Mouse (Mus musculus): ENCODE measurements around the gene Caprin2.

The Caprin2 gene

GRCm38 (mm10) chr6:148831728-148832121 lies 64.3 kb downstream of the Caprin2 start:
- no peak for DNase-seq

- DNase-seq: peak; percentile 97
These were observed 65.0 kb downstream of the Caprin2 start, which contains the start of gene Ipo8 for GRCm38 (mm10) chr6:148830748-148831727. TSS of gene Ipo8 (minus strand) at chr6:148831467.

DNA sequence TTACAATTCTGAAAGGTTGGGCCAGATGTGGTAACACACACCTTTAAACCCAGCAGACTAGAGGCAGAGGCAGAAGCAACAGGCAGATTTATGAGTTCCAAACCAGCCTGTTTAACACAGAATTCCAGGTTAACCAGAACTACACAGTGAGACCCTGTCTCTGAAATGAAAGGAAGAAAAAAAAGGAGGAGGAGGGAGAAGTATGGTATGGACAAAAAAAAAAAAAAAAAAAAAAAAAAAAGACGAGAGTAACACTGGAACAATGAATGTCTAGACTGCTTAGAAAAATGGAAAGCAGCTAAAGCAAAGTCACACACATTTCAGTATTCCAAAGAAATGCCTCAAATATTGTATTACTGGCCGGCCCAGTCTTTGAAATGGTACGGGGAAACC lies 65.7 kb downstream of the Caprin2 start:
- DNase-seq: no peak

GRCm38 (mm10) chr6:148826119-148826518 lies 69.9 kb downstream of the Caprin2 start:
- DNase-seq: peak; percentile 17

DNA sequence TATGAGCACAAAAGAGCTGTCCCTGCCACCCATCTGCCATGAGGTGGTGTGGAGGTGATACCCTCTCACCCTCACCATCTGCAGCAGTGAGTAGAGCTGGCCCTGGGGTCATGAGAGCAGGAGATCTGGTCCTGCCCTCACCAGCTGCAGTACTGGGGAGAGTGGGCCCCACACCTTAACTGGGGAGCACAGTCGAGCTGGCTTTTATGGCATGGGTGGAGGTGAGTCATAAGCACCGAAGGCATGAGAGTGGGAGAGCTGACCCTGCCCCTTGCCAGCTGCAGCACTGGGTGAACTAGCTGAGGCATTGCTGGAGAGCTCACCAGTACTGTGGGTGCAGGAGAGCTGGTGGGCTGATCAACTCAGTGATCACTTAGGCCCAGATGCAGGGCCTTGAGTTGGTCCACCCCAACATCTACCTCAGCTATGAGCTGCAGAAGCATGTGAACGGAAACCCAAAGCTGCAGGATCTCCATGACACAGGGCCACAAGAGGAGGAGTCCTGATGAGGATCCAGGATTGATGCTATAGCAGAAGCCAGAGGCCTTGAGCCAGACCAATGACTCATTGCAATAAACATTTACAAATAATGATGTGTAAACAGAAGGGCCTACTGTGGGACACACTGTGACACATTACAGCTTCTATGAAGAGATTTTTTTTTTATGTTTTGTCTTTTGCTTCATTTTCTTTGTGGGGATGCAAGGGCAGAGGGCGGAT lies 77.3 kb downstream of the Caprin2 start:
- DNase-seq: no peak

- DNase-seq: no peak
These were observed 79.3 kb downstream of the Caprin2 start for GRCm38 (mm10) chr6:148816751-148817150.

DNA sequence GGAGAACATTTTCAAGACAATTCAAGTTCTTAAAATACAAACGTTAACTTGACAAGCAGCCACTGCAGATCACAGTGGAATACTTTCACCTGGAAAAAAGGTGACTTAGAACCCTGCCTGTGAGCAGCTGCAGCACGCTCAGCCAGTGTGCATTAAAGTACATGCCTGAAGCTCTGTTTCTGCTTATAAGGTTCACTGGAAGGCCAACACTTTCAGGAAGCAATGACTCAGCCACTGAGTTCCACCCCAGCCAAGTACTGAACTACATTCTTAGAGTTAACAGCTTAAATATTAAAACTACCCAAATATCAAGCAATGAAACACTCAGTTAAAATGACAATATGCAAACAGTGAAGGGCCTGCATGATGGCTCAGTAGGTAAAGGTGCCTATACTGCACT lies 84.9 kb downstream of the Caprin2 start:
- DNase-seq: peak; percentile 17

DNA sequence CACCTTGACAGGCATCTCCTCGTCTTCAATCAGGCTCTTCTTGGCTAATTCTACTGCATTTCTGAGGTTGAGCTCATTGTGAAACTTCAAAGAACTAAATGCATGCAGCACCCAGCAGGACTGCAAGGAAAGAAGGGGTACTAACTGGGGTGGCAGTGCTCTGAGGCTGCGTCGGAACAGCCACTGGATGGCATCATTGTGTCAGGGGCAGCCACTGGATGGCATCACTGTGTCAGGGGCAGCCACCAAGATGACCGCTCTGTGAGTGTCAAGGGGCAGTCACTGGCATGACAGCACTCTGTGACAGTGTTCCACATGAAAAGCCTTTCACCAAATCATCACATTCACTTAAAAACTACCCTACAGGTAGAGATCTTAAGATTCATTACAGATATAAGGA lies 96.3 kb downstream of the Caprin2 start:
- DNase-seq: no peak

GRCm38 (mm10) chr6:148795145-148795544 lies 100.9 kb downstream of the Caprin2 start:
- DNase-seq: no peak

Data from kidney, adult 9 months (tissue).